Mouse (Mus musculus): ENCODE measurements around the gene Mest. TPM values are rescaled to one million over a fixed set of nuclear protein-coding genes. Genes with fewer than 3 reads are reported as not detected.

Mest gene
- polyA plus RNA-seq, 1 experiment from 2014 or later, result 3,213 TPM

GRCm38 (mm10) chr6:30712484-30712883 is 10.9 kb upstream of the Mest start:
- DNase-seq (ENCODE audit: low spot score), result no peak
- H3K27ac ChIP-seq, result peak overlapping the region; percentile 64
- no peak overlapping the region for H3K4me3 ChIP-seq
- no peaks in the 10 kb centered on the region for H3K9me3 ChIP-seq
- H3K4me1 ChIP-seq, result peaks cover 22% of the 10 kb centered on the region
- WGBS, result 42% methylated on average over 7 of the region's 7 CpGs
- H3K27me3 ChIP-seq (ENCODE audit: insufficient read depth, poor library complexity, severe bottlenecking), result no peaks in the 10 kb centered on the region
- no peaks in the 10 kb centered on the region for H3K36me3 ChIP-seq

- WGBS, result 68% methylated on average over 6 of the region's 6 CpGs
- H3K4me1 ChIP-seq, result peaks cover 22% of the 10 kb centered on the region
- no peak overlapping the region for H3K4me3 ChIP-seq
- no peaks in the 10 kb centered on the region for H3K36me3 ChIP-seq
- DNase-seq (ENCODE audit: low spot score), result no peak
- H3K27ac ChIP-seq, result peak overlapping the region; percentile 22; the same call in 1 of the 2 replicates
- H3K27me3 ChIP-seq (ENCODE audit: insufficient read depth, poor library complexity, severe bottlenecking), result no peaks in the 10 kb centered on the region
- H3K9me3 ChIP-seq, result no peaks in the 10 kb centered on the region
These were observed 9.9 kb upstream of the Mest start for GRCm38 (mm10) chr6:30713455-30713854.

- no peaks in the 10 kb centered on the region for H3K27me3 ChIP-seq (ENCODE audit: insufficient read depth, poor library complexity, severe bottlenecking)
- H3K36me3 ChIP-seq, result no peaks in the 10 kb centered on the region
- H3K9me3 ChIP-seq, result no peaks in the 10 kb centered on the region
- 90% methylated on average over 11 of the region's 11 CpGs for WGBS
- DNase-seq (ENCODE audit: low spot score), result no peak
- no peak overlapping the region for H3K4me3 ChIP-seq
- H3K4me1 ChIP-seq, result peaks cover 22% of the 10 kb centered on the region
- peak overlapping the region; percentile 22; the same call in 1 of the 2 replicates for H3K27ac ChIP-seq
These were observed 9.5 kb upstream of the Mest start for GRCm38 (mm10) chr6:30713896-30714295.

GRCm38 (mm10) chr6:30714891-30715471 is 8.4 kb upstream of the Mest start:
- no peaks in the 10 kb centered on the region for H3K27me3 ChIP-seq (ENCODE audit: insufficient read depth, poor library complexity, severe bottlenecking)
- peaks cover 22% of the 10 kb centered on the region for H3K4me1 ChIP-seq
- DNase-seq (ENCODE audit: low spot score), result no peak

GRCm38 (mm10) chr6:30716796-30717195 is 6.6 kb upstream of the Mest start:
- WGBS, result 91% methylated on average over 7 of the region's 7 CpGs
- Histone ChIP-seq H3K27me3 (ENCODE audit: insufficient read depth, poor library complexity, severe bottlenecking) (no peaks in the 10 kb centered on the region), H3K9me3 (no peaks in the 10 kb centered on the region), H3K27ac (no peak overlapping the region), H3K4me3 (no peak overlapping the region), H3K36me3 (no peaks in the 10 kb centered on the region), H3K4me1 (peaks cover 22% of the 10 kb centered on the region)
- peak; percentile 72 for DNase-seq (ENCODE audit: low spot score)

More at GRCm38 (mm10) chr6:30714891-30715471, 8.4 kb upstream of the Mest start:
- Histone ChIP-seq H3K4me3 (no peak overlapping the region), H3K9me3 (no peaks in the 10 kb centered on the region), H3K36me3 (no peaks in the 10 kb centered on the region), H3K27ac (no peak overlapping the region)
- 81% methylated on average over 5 of the region's 5 CpGs for WGBS

GRCm38 (mm10) chr6:30722385-30723164 is 772 bp upstream of the Mest start:
- no peak for DNase-seq (ENCODE audit: low spot score)
- Histone ChIP-seq H3K9me3 (no peaks in the 10 kb centered on the region), H3K27ac (no peak overlapping the region), H3K27me3 (ENCODE audit: insufficient read depth, poor library complexity, severe bottlenecking) (no peaks in the 10 kb centered on the region), H3K4me3 (no peak overlapping the region), H3K36me3 (no peaks in the 10 kb centered on the region), H3K4me1 (peaks cover 29% of the 10 kb centered on the region)
- 75% methylated on average over 4 of the region's 4 CpGs for WGBS

GRCm38 (mm10) chr6:30730301-30730971 is 7.1 kb downstream of the Mest start:
- Histone ChIP-seq H3K9me3 (peaks cover 2% of the 10 kb centered on the region; the same call in 1 of the 2 replicates), H3K27me3 (ENCODE audit: insufficient read depth, poor library complexity, severe bottlenecking) (no peaks in the 10 kb centered on the region), H3K36me3 (no peaks in the 10 kb centered on the region), H3K27ac (peak overlapping the region; percentile 37; the same call in 1 of the 2 replicates), H3K4me1 (peaks cover 16% of the 10 kb centered on the region), H3K4me3 (no peak overlapping the region)
- DNase-seq (ENCODE audit: low spot score), result peak; percentile 69
- 64% methylated on average over 12 of the region's 12 CpGs for WGBS

GRCm38 (mm10) chr6:30732571-30733130 is 9.3 kb downstream of the Mest start:
- peaks cover 16% of the 10 kb centered on the region for H3K4me1 ChIP-seq
- H3K9me3 ChIP-seq, result peaks cover 22% of the 10 kb centered on the region
- peaks cover 2% of the 10 kb centered on the region; the same call in 1 of the 2 replicates for H3K36me3 ChIP-seq
- H3K27ac ChIP-seq, result peak overlapping the region; percentile 89
- no peaks in the 10 kb centered on the region for H3K27me3 ChIP-seq (ENCODE audit: insufficient read depth, poor library complexity, severe bottlenecking)
- peak; percentile 71 for DNase-seq (ENCODE audit: low spot score)
- 46% methylated on average over 18 of the region's 18 CpGs for WGBS
- no peak overlapping the region for H3K4me3 ChIP-seq

- Histone ChIP-seq H3K4me1 (peaks cover 16% of the 10 kb centered on the region), H3K27me3 (ENCODE audit: insufficient read depth, poor library complexity, severe bottlenecking) (no peaks in the 10 kb centered on the region), H3K27ac (peak overlapping the region; percentile 89), H3K4me3 (no peak overlapping the region; the same call in 1 of the 2 replicates), H3K36me3 (peaks cover 7% of the 10 kb centered on the region; the same call in 1 of the 2 replicates), H3K9me3 (peaks cover 30% of the 10 kb centered on the region)
- peak; percentile 72 for DNase-seq (ENCODE audit: low spot score)
- 61% methylated on average over 6 of the region's 6 CpGs for WGBS
These were observed 11.1 kb downstream of the Mest start for GRCm38 (mm10) chr6:30734465-30734864.

GRCm38 (mm10) chr6:30734988-30735727 is 11.8 kb downstream of the Mest start:
- Histone ChIP-seq H3K9me3 (peaks cover 33% of the 10 kb centered on the region), H3K4me3 (peak overlapping the region; percentile 70), H3K36me3 (peaks cover 14% of the 10 kb centered on the region), H3K27me3 (ENCODE audit: insufficient read depth, poor library complexity, severe bottlenecking) (no peaks in the 10 kb centered on the region), H3K27ac (peak overlapping the region; percentile 89), H3K4me1 (peaks cover 12% of the 10 kb centered on the region)
- DNase-seq (ENCODE audit: low spot score), result peak; percentile 71
- 53% methylated on average over 22 of the region's 22 CpGs for WGBS

GRCm38 (mm10) chr6:30735728-30736371 is 12.5 kb downstream of the Mest start:
- Histone ChIP-seq H3K36me3 (peaks cover 21% of the 10 kb centered on the region), H3K27me3 (ENCODE audit: insufficient read depth, poor library complexity, severe bottlenecking) (no peaks in the 10 kb centered on the region), H3K4me1 (peaks cover 12% of the 10 kb centered on the region), H3K27ac (peak overlapping the region; percentile 89), H3K9me3 (peaks cover 33% of the 10 kb centered on the region), H3K4me3 (peak overlapping the region; percentile 70)
- WGBS, result 46% methylated on average over 15 of the region's 15 CpGs
- DNase-seq (ENCODE audit: low spot score), result peak; percentile 75

GRCm38 (mm10) chr6:30736372-30736762 is 13.0 kb downstream of the Mest start:
- WGBS, result 42% methylated on average over 13 of the region's 13 CpGs
- Histone ChIP-seq H3K27me3 (ENCODE audit: insufficient read depth, poor library complexity, severe bottlenecking) (no peaks in the 10 kb centered on the region), H3K4me3 (peak overlapping the region; percentile 70), H3K9me3 (peaks cover 33% of the 10 kb centered on the region), H3K27ac (peak overlapping the region; percentile 89), H3K4me1 (peaks cover 12% of the 10 kb centered on the region), H3K36me3 (peaks cover 22% of the 10 kb centered on the region)
- DNase-seq (ENCODE audit: low spot score), result peak; percentile 76
